Mouse (Mus musculus): ENCODE data around the gene Gm648. TPM values are rescaled to one million over a fixed set of nuclear protein-coding genes. Genes with fewer than 3 reads are reported as not detected.
A peak's percentile ranks its signal among the peaks of the same experiment; 100 is the strongest.
"Not testable (repeated sequence)": the region's sequence is repeated elsewhere in the genome, so short reads cannot be mapped to it uniquely, and the experiment has no call there.

Gm648 gene
- polyA plus RNA-seq, 1 experiment: not detected

DNA sequence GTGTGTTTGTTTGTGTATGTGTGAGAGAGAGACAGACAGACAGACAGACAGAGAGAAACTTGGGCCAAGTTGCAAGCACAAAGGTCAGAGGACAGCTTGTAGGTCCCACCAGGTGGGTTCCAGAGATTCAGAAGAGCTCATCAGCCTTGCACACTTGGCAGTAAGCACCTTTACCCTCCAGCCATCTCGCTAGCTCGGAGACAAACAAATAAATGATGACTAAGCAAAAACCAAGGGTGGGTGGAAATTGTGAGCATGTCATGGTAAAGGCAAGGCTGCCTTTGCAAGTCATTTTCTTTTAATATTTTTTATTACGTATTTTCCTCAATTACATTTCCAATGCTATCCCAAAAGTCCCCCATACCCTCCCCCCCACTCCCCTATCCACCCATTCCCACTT, 4.2 kb upstream of the Gm648 start:
- Histone ChIP-seq H3K4me3 (ENCODE audit: low read depth, low read length) (no peak overlapping the region), H3K9me3 (replicated peaks; ENCODE audit: control insufficient read depth, insufficient read depth, low read length, poor library complexity, severe bottlenecking) (no peaks in the 10 kb centered on the region), H3K4me1 (ENCODE audit: control insufficient read depth, insufficient read depth, low read length) (no peaks in the 10 kb centered on the region), H3K27me3 (ENCODE audit: control insufficient read depth, insufficient read depth, low read length, poor library complexity, severe bottlenecking) (no peaks in the 10 kb centered on the region), H3K9ac (ENCODE audit: low read depth, poor library complexity, severe bottlenecking) (no peak overlapping the region), H3K36me3 (ENCODE audit: control insufficient read depth, insufficient read depth, low read length, poor library complexity, severe bottlenecking) (no peaks in the 10 kb centered on the region), H3K27ac (ENCODE audit: insufficient read depth, low read length) (no peak overlapping the region)
- TF ChIP-seq POLR2A (IDR thresholded peaks at IDR 0.05; ENCODE audit: insufficient read depth, low read length): no peak
- no peak for TF ChIP-seq EP300 (IDR thresholded peaks at IDR 0.05; ENCODE audit: insufficient read depth, low read depth, low read length)
- TF ChIP-seq CTCF (IDR thresholded peaks at IDR 0.05; ENCODE audit: low read depth, low read length): no peak

DNA sequence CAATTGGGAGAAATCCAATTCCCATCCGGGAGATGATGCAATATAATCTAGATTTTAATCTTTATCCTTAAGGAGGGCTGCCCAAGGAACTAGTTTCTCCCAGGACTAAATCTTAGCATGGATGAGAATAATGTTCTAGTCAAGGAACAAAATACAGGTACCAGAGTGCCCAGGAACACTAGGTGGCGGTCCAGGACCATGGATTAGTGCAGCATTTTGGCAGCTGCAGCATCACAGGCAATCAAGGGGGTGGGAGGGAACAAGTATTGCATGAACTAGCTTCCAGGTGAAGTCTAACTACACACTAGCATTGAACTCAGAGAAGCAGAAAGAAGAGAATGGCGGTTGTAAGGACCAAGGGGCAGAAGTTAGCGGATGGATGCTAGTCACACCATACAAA, 12.2 kb downstream of the Gm648 start:
- Histone ChIP-seq H3K4me1 (ENCODE audit: control insufficient read depth, insufficient read depth, low read length) (no peaks in the 10 kb centered on the region), H3K9ac (ENCODE audit: low read depth, poor library complexity, severe bottlenecking) (no peak overlapping the region), H3K9me3 (replicated peaks; ENCODE audit: control insufficient read depth, insufficient read depth, low read length, poor library complexity, severe bottlenecking) (no peaks in the 10 kb centered on the region), H3K27ac (ENCODE audit: insufficient read depth, low read length) (no peak overlapping the region), H3K4me3 (ENCODE audit: low read depth, low read length) (no peak overlapping the region), H3K27me3 (ENCODE audit: control insufficient read depth, insufficient read depth, low read length, poor library complexity, severe bottlenecking) (no peaks in the 10 kb centered on the region), H3K36me3 (ENCODE audit: control insufficient read depth, insufficient read depth, low read length, poor library complexity, severe bottlenecking) (no peaks in the 10 kb centered on the region)
- TF ChIP-seq POLR2A (IDR thresholded peaks at IDR 0.05; ENCODE audit: insufficient read depth, low read length): no peak
- TF ChIP-seq CTCF (IDR thresholded peaks at IDR 0.05; ENCODE audit: low read depth, low read length): peak; percentile 52
- no peak for TF ChIP-seq EP300 (IDR thresholded peaks at IDR 0.05; ENCODE audit: insufficient read depth, low read depth, low read length)

DNA sequence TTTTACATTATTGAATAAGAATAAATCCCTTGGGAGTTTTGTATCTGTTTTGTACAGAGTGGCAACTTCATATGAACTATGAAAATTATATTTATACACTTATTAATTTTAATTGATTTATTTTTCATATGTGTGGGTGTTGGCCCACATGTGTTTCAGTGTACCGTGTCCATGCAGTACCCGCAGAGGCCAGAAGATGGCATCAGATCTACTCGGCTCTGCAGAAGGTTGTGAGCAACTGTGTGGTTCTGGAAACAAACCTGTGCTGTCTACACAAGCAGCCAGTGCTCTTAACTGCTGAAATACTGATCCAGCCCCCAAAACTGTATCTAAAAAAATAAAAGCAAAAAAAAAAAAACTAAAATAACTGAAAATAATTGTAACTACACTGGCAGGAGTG, 18.1 kb downstream of the Gm648 start:
- Histone ChIP-seq H3K4me1 (ENCODE audit: control insufficient read depth, insufficient read depth, low read length) (no peaks in the 10 kb centered on the region), H3K4me3 (ENCODE audit: low read depth, low read length) (no peak overlapping the region), H3K9ac (ENCODE audit: low read depth, poor library complexity, severe bottlenecking) (no peak overlapping the region), H3K36me3 (ENCODE audit: control insufficient read depth, insufficient read depth, low read length, poor library complexity, severe bottlenecking) (no peaks in the 10 kb centered on the region), H3K27ac (ENCODE audit: insufficient read depth, low read length) (no peak overlapping the region), H3K27me3 (ENCODE audit: control insufficient read depth, insufficient read depth, low read length, poor library complexity, severe bottlenecking) (no peaks in the 10 kb centered on the region), H3K9me3 (replicated peaks; ENCODE audit: control insufficient read depth, insufficient read depth, low read length, poor library complexity, severe bottlenecking) (no peaks in the 10 kb centered on the region)
- TF ChIP-seq CTCF (IDR thresholded peaks at IDR 0.05; ENCODE audit: low read depth, low read length) (peak; percentile 56), EP300 (IDR thresholded peaks at IDR 0.05; ENCODE audit: insufficient read depth, low read depth, low read length) (no peak)

DNA sequence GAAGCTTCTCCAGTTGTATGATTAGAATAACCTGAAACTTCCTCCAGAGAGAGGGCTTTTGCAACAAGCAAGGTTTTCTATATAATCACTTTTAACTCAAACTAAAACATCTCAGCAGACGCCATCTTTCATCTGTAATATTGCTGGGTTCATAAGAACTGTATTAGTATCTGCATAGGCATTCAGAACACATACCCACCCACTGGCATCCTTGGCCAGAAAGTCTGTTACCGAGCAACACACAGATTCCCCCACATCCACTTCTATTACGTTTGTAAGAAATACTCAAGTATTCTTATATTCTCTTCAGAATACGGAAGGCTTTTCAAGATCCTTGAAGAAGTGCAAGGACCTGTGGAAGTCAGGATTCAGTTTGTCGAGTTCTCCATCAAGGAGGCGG, 25.0 kb downstream of the Gm648 start, which contains the start of gene Gm10477:
Gene Gm10477, plus strand, starts transcription at position 301 of the 400 bp plus-strand sequence.
- not testable (repeated sequence) for H3K9ac ChIP-seq (ENCODE audit: low read depth, poor library complexity, severe bottlenecking); H3K4me1 ChIP-seq (ENCODE audit: control insufficient read depth, insufficient read depth, low read length); H3K27ac ChIP-seq (ENCODE audit: insufficient read depth, low read length); H3K27me3 ChIP-seq (ENCODE audit: control insufficient read depth, insufficient read depth, low read length, poor library complexity, severe bottlenecking); H3K36me3 ChIP-seq (ENCODE audit: control insufficient read depth, insufficient read depth, low read length, poor library complexity, severe bottlenecking); H3K4me3 ChIP-seq (ENCODE audit: low read depth, low read length); H3K9me3 ChIP-seq (replicated peaks; ENCODE audit: control insufficient read depth, insufficient read depth, low read length, poor library complexity, severe bottlenecking)

DNA sequence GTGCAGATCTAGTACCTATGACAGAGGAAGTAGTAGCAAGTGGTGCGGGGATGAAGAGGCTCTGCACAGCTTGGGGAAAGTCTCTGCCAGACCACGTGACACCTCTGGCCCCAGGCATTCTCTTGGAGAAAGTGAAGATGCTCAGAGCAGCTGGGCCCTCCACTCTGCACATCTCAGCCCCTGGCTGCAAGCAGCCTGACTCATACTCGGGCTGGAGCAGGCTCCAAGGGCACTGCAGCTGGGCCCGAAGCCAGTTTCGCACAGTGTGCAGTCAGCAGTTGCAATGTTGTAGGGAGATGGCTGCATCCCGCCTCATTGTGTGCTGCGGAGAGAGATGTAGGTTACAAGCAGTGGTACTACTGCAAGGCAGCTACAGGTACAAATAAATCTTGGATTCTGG, 52.2 kb downstream of the Gm648 start:
- H3K9ac ChIP-seq (ENCODE audit: low read depth, poor library complexity, severe bottlenecking): no peak overlapping the region
- H3K4me1 ChIP-seq (ENCODE audit: control insufficient read depth, insufficient read depth, low read length): no peaks in the 10 kb centered on the region
- no peaks in the 10 kb centered on the region for H3K27me3 ChIP-seq (ENCODE audit: control insufficient read depth, insufficient read depth, low read length, poor library complexity, severe bottlenecking)
- H3K36me3 ChIP-seq (ENCODE audit: control insufficient read depth, insufficient read depth, low read length, poor library complexity, severe bottlenecking): no peaks in the 10 kb centered on the region
- TF ChIP-seq CTCF (IDR thresholded peaks at IDR 0.05; ENCODE audit: low read depth, low read length): no peak
- TF ChIP-seq EP300 (IDR thresholded peaks at IDR 0.05; ENCODE audit: insufficient read depth, low read depth, low read length): no peak
- TF ChIP-seq POLR2A (IDR thresholded peaks at IDR 0.05; ENCODE audit: insufficient read depth, low read length): no peak
- H3K9me3 ChIP-seq (replicated peaks; ENCODE audit: control insufficient read depth, insufficient read depth, low read length, poor library complexity, severe bottlenecking): no peaks in the 10 kb centered on the region
- no peak overlapping the region for H3K27ac ChIP-seq (ENCODE audit: insufficient read depth, low read length)
- no peak overlapping the region for H3K4me3 ChIP-seq (ENCODE audit: low read depth, low read length)

Other genes starting within 250 kb of the Gm648 start
- 4.4 and 6.2 TPM in 2 replicates for gene Zfp449, start 203.2 kb downstream of the Gm648 start, polyA plus RNA-seq (2011; ENCODE audit: insufficient read depth, insufficient read length, low read depth, missing spikeins)
- gene Smim10l2a, start 175.0 kb downstream of the Gm648 start, polyA plus RNA-seq (2011; ENCODE audit: insufficient read depth, insufficient read length, low read depth, missing spikeins): 3.3 and 3.5 TPM in 2 replicates
- gene Gm2174, start 101.6 kb downstream of the Gm648 start, polyA plus RNA-seq (2011; ENCODE audit: insufficient read depth, insufficient read length, low read depth, missing spikeins): 2.4 TPM in 1 of 2 replicates, not detected in the other
- gene Ints6l, start 94.7 kb downstream of the Gm648 start, polyA plus RNA-seq (2011; ENCODE audit: insufficient read depth, insufficient read length, low read depth, missing spikeins): 10.5 and 11.1 TPM in 2 replicates
- not detected in 2 replicates for gene Gm10477, start 24.9 kb downstream of the Gm648 start, polyA plus RNA-seq (2011; ENCODE audit: insufficient read depth, insufficient read length, low read depth, missing spikeins)
- 21.0 and 21.1 TPM in 2 replicates for gene Mmgt1, start 48.5 kb upstream of the Gm648 start, polyA plus RNA-seq (2011; ENCODE audit: insufficient read depth, insufficient read length, low read depth, missing spikeins)
- 9.9 and 10.0 TPM in 2 replicates for gene Slc9a6, start 60.2 kb upstream of the Gm648 start, polyA plus RNA-seq (2011; ENCODE audit: insufficient read depth, insufficient read length, low read depth, missing spikeins)
- 162 and 169 TPM in 2 replicates for gene Fhl1, start 182.2 kb upstream of the Gm648 start, polyA plus RNA-seq (2011; ENCODE audit: insufficient read depth, insufficient read length, low read depth, missing spikeins)

Data from ES-Bruce4 (cell line).